ENCODE assay signal across 9 mouse cellular contexts in genomic region chr16:31422000-31422399, GRCm38 (mm10). TPM values are rescaled to one million over a fixed set of nuclear protein-coding genes. Genes with fewer than 3 reads are reported as not detected.
A peak's percentile ranks its signal among the peaks of the same experiment; 100 is the strongest.
DNase-seq lines count a peak whose midpoint lies in the region; ATAC-seq and TF ChIP-seq lines count a peak whose summit lies in the region.
"Had no signal": no experiment of that assay in that cellular context is flagged by ENCODE, and none has a peak within 500 bp of the region (broad histone marks: within the 10 kb centered on the region; RNA-seq: fewer than 3 reads in every experiment).

Bdh1 (plus strand) TSS chr16:31422280.

- 67% methylated on average over 9 of the region's 9 CpGs for WGBS in heart, embryonic 12.5 days
- 79% methylated on average over 9 of the region's 9 CpGs for WGBS in hindbrain, embryonic 13.5 days
- 67% methylated on average over 9 of the region's 9 CpGs for WGBS in liver, embryonic 12.5 days (ENCODE audit: insufficient replicate concordance)

- no peak for TF ChIP-seq POLR2A in cortical plate, adult 2 months (IDR thresholded peaks at IDR 0.05; ENCODE audit: extremely low read depth, insufficient read depth, low read length)

- DNase-seq in heart, postnatal 36 days: no peak
- DNase-seq in embryo, embryonic 11 days: no peak
- no peak for DNase-seq in cerebellum, postnatal 36 days
- DNase-seq: lung, embryonic 14.5 days had no signal

- no peaks in the 10 kb centered on the region for H3K36me3 ChIP-seq in heart, embryonic 12.5 days
- no peaks in the 10 kb centered on the region for H3K36me3 ChIP-seq in hindbrain, embryonic 13.5 days
- no peaks in the 10 kb centered on the region for H3K36me3 ChIP-seq in liver, embryonic 12.5 days

- H3K27me3 ChIP-seq in heart, embryonic 12.5 days (replicated peaks): peaks cover 10% of the 10 kb centered on the region
- peaks cover 7% of the 10 kb centered on the region for H3K27me3 ChIP-seq in hindbrain, embryonic 13.5 days
- peaks cover 4% of the 10 kb centered on the region; the same call in 1 of the 2 replicates for H3K27me3 ChIP-seq in liver, embryonic 12.5 days (replicated peaks)

- H3K27ac ChIP-seq in heart, embryonic 12.5 days (ENCODE audit: poor library complexity, severe bottlenecking): no peak within 1 kb of the TSS
- H3K27ac ChIP-seq in cortical plate, adult 2 months (ENCODE audit: insufficient read depth, low read length): no peak within 1 kb of the TSS
- no peak within 1 kb of the TSS for H3K27ac ChIP-seq in hindbrain, embryonic 13.5 days
- 0 out of 2 replicates have a peak within 1 kb of the TSS, but pooled peaks have one; percentile 3 for H3K27ac ChIP-seq in liver, embryonic 12.5 days

- H3K4me3 ChIP-seq in heart, embryonic 12.5 days: no peak within 1 kb of the TSS
- no peak within 1 kb of the TSS for H3K4me3 ChIP-seq in cortical plate, adult 2 months (ENCODE audit: insufficient read depth, low read length)
- no peak within 1 kb of the TSS for H3K4me3 ChIP-seq in hindbrain, embryonic 13.5 days
- H3K4me3 ChIP-seq in liver, embryonic 12.5 days: peak within 1 kb of the TSS; percentile 22

- H3K9ac ChIP-seq in heart, embryonic 12.5 days: no peak within 1 kb of the TSS
- no peak within 1 kb of the TSS for H3K9ac ChIP-seq in hindbrain, embryonic 13.5 days
- H3K9ac ChIP-seq in liver, embryonic 12.5 days: no peak within 1 kb of the TSS
- H3K9ac ChIP-seq: lung, embryonic 14.5 days had no signal

- no peaks in the 10 kb centered on the region for H3K4me1 ChIP-seq in heart, embryonic 12.5 days (replicated peaks)
- no peaks in the 10 kb centered on the region for H3K4me1 ChIP-seq in cortical plate, adult 2 months (ENCODE audit: control insufficient read depth, insufficient read depth, low read length)
- H3K4me1 ChIP-seq in hindbrain, embryonic 13.5 days (replicated peaks): no peaks in the 10 kb centered on the region
- H3K4me1 ChIP-seq in liver, embryonic 12.5 days: peaks cover 27% of the 10 kb centered on the region

- no peak for TF ChIP-seq CTCF in cortical plate, adult 2 months (IDR thresholded peaks at IDR 0.05; ENCODE audit: extremely low read depth, insufficient read depth, low read length)

- no peak within 1 kb of the TSS for H3K4me2 ChIP-seq in heart, embryonic 12.5 days
- no peak within 1 kb of the TSS for H3K4me2 ChIP-seq in hindbrain, embryonic 13.5 days
- H3K4me2 ChIP-seq in liver, embryonic 12.5 days: peak within 1 kb of the TSS; percentile 45; the same call in 1 of the 2 replicates
- H3K4me2 ChIP-seq: lung, embryonic 14.5 days had no signal

- intact Hi-C loops in heart, postnatal 36 days (cut with DNase I): no loop called here

- no peaks in the 10 kb centered on the region for H3K9me3 ChIP-seq in heart, embryonic 12.5 days (replicated peaks)
- H3K9me3 ChIP-seq in hindbrain, embryonic 13.5 days: no peaks in the 10 kb centered on the region
- H3K9me3 ChIP-seq in liver, embryonic 12.5 days (replicated peaks): no peaks in the 10 kb centered on the region

- no peak for ATAC-seq in heart, embryonic 12.5 days (ENCODE audit: insufficient number of reproducible peaks, low FRiP score)
- ATAC-seq in hindbrain, embryonic 13.5 days (ENCODE audit: low FRiP score): no peak
- ATAC-seq in liver, embryonic 12.5 days: no peak
- no peak for ATAC-seq in erythroid progenitor cell, adult 5-6 weeks (replicated peaks; ENCODE audit: low FRiP score, poor library complexity, severe bottlenecking)

RNA-seq across cellular contexts. Expression of gene Bdh1, which starts in this region (rescaled TPM):
- polyA plus RNA-seq in heart, embryonic 12.5 days (2016; fragmentation: Nextera tagmentation; extraction: Ambion mirVana): 12.5 and 15.6 TPM in 2 replicates
- 10 to 100 TPM in 1 of 2 experiments, 1 to 10 TPM in 1; 7.0 to 42.5 TPM for total RNA-seq in heart, postnatal 36 days (2021)
- polyA plus RNA-seq in cortical plate, adult 2 months (2012; rRNA removed): 140 and 145 TPM in 2 replicates
- polyA plus RNA-seq in hindbrain, embryonic 13.5 days (2015; fragmentation: Nextera tagmentation; extraction: Ambion mirVana): 76.1 and 90.8 TPM in 2 replicates
- polyA plus RNA-seq in liver, embryonic 12.5 days (2016; fragmentation: Nextera tagmentation; extraction: Ambion mirVana): 45.8 and 46.6 TPM in 2 replicates
- total RNA-seq in erythroid progenitor cell, adult 5-6 weeks (2015; ENCODE audit: low replicate concordance): not detected in 2 replicates
- 4.2 TPM in 1 of 2 replicates, not detected in the other for total RNA-seq in erythroid progenitor cell, adult 5-6 weeks (2017; ENCODE audit: low replicate concordance)
